Mouse (Mus musculus) cerebellum, adult 11-12 months (tissue): ENCODE measurements around the gene Ulk3.

Source experiments
- DNase-seq: peaks from one replicate; pipeline ENCODE4 v3.0.0; 2022

The Ulk3 gene

GRCm38 (mm10) chr9:57574397-57574796 is 14.9 kb upstream of the Ulk3 start:
- DNase-seq = no peak

- DNase-seq = no peak
These were observed 13.7 kb upstream of the Ulk3 start for GRCm38 (mm10) chr9:57575577-57575976.

- no peak for DNase-seq
These were observed 12.0 kb upstream of the Ulk3 start for GRCm38 (mm10) chr9:57577144-57577849.

- no peak for DNase-seq
These were observed 4.3 kb upstream of the Ulk3 start for GRCm38 (mm10) chr9:57584991-57585390.

- no peak for DNase-seq
These were observed 1.5 kb downstream of the Ulk3 start for GRCm38 (mm10) chr9:57590726-57591125.

GRCm38 (mm10) chr9:57593454-57594173 is 4.4 kb downstream of the Ulk3 start:
- no peak for DNase-seq

- DNase-seq = no peak
These were observed 4.9 kb downstream of the Ulk3 start for GRCm38 (mm10) chr9:57594174-57594509.

- DNase-seq = no peak
These were observed 8.0 kb downstream of the Ulk3 start for GRCm38 (mm10) chr9:57597265-57597664.

- no peak for DNase-seq
These were observed 8.7 kb downstream of the Ulk3 start for GRCm38 (mm10) chr9:57597929-57598382.

- no peak for DNase-seq
These were observed 9.8 kb downstream of the Ulk3 start for GRCm38 (mm10) chr9:57598851-57599563.

GRCm38 (mm10) chr9:57600620-57601352 is 11.5 kb downstream of the Ulk3 start:
- DNase-seq = no peak

GRCm38 (mm10) chr9:57601353-57601706 is 12.1 kb downstream of the Ulk3 start:
- no peak for DNase-seq

- DNase-seq = no peak
These were observed 12.8 kb downstream of the Ulk3 start for GRCm38 (mm10) chr9:57602098-57602497.

GRCm38 (mm10) chr9:57604875-57605274 is 15.6 kb downstream of the Ulk3 start:
- no peak for DNase-seq

- DNase-seq = no peak
These were observed 16.3 kb downstream of the Ulk3 start for GRCm38 (mm10) chr9:57605503-57605902.

GRCm38 (mm10) chr9:57606139-57606851 is 17.0 kb downstream of the Ulk3 start, which contains the start of gene Cplx3:
TSS of gene Cplx3 (minus strand) at chr9:57606281.
- no peak for DNase-seq

GRCm38 (mm10) chr9:57609803-57610202 is 20.6 kb downstream of the Ulk3 start:
- no peak for DNase-seq

- DNase-seq = peak; percentile 56
These were observed 21.1 kb downstream of the Ulk3 start for GRCm38 (mm10) chr9:57610359-57610826.

GRCm38 (mm10) chr9:57612587-57612986 is 23.3 kb downstream of the Ulk3 start:
- no peak for DNase-seq

GRCm38 (mm10) chr9:57613975-57614374 is 24.7 kb downstream of the Ulk3 start:
- no peak for DNase-seq

- no peak for DNase-seq
These were observed 25.5 kb downstream of the Ulk3 start for GRCm38 (mm10) chr9:57614786-57615185.

GRCm38 (mm10) chr9:57617556-57618169 is 28.4 kb downstream of the Ulk3 start:
- no peak for DNase-seq
